Mouse (Mus musculus) kidney, embryonic 16.5 days (tissue): Measurements from ENCODE around the gene Slc26a8. TPM values are rescaled to one million over a fixed set of nuclear protein-coding genes. Genes with fewer than 3 reads are reported as not detected.
"Not testable (repeated sequence)": the region's sequence is repeated elsewhere in the genome, so short reads cannot be mapped to it uniquely, and the experiment has no call there.

Source experiments
- ATAC-seq: fragments of 200-750 bp; cut with Nextera tagmentation; 2 replicates; pipeline ENCODE4 v1.8.0; 2017; ENCODE audit warnings: moderate TSS enrichment; ENCODE audit not compliant: low FRiP score, low TSS enrichment
- H3K27ac ChIP-seq: fragments of 300-500 bp; sonication (generic); 2 replicates; pipeline ENCODE4 v1.5.1; 2014; ENCODE audit warnings: low read length
- H3K27me3 ChIP-seq: fragments of 300-500 bp; sonication (generic); 2 replicates; pipeline ENCODE4 v1.6.1; 2014; ENCODE audit warnings: low read length, control low read depth, mixed read lengths; ENCODE audit not compliant: insufficient read depth
- H3K36me3 ChIP-seq: fragments of 300-500 bp; sonication (generic); 2 replicates; pipeline ENCODE4 v1.6.1; 2014; ENCODE audit warnings: low read length, control low read depth, mixed read lengths; ENCODE audit not compliant: insufficient read depth
- H3K4me1 ChIP-seq: fragments of 300-500 bp; sonication (generic); 2 replicates; pipeline ENCODE4 v1.6.1; 2014; ENCODE audit warnings: low read length, control low read depth, mixed read lengths; ENCODE audit not compliant: insufficient read depth
- H3K4me2 ChIP-seq: fragments of 300-500 bp; sonication (generic); replicated peaks from 2 replicates; pipeline ENCODE4 v1.6.1; 2014; ENCODE audit warnings: low read depth, low read length
- H3K4me3 ChIP-seq: fragments of 300-500 bp; sonication (generic); 2 replicates; pipeline ENCODE4 v1.5.1; 2014; ENCODE audit warnings: mild to moderate bottlenecking, low read length
- H3K9ac ChIP-seq: fragments of 300-500 bp; sonication (generic); replicated peaks from 2 replicates; pipeline ENCODE4 v1.6.1; 2014; ENCODE audit warnings: low read length
- H3K9me3 ChIP-seq: fragments of 300-500 bp; sonication (generic); 2 replicates; pipeline ENCODE4 v1.6.1; 2016; ENCODE audit warnings: low read length, control low read depth
- WGBS: fragments of 180-500 bp; shearing (Covaris S2); extraction: QIAGEN DNeasy Blood & Tissue Kit; methylation state at CpG from one replicate; pipeline ENCODE4 v1.1.7; 2014; 5-methylcytosine and 5-hydroxymethylcytosine counted together
- polyA plus RNA-seq: library from polyadenylated mRNA; unstranded; fragments of >200 nt; fragmentation: Nextera tagmentation; extraction: Ambion mirVana; gene quantifications from 2 replicates; pipeline ENCODE4 v1.2.1, GENCODE M21; 2015

Slc26a8 gene
- polyA plus RNA-seq, result 0.46 and 0.53 TPM in 2 replicates

DNA sequence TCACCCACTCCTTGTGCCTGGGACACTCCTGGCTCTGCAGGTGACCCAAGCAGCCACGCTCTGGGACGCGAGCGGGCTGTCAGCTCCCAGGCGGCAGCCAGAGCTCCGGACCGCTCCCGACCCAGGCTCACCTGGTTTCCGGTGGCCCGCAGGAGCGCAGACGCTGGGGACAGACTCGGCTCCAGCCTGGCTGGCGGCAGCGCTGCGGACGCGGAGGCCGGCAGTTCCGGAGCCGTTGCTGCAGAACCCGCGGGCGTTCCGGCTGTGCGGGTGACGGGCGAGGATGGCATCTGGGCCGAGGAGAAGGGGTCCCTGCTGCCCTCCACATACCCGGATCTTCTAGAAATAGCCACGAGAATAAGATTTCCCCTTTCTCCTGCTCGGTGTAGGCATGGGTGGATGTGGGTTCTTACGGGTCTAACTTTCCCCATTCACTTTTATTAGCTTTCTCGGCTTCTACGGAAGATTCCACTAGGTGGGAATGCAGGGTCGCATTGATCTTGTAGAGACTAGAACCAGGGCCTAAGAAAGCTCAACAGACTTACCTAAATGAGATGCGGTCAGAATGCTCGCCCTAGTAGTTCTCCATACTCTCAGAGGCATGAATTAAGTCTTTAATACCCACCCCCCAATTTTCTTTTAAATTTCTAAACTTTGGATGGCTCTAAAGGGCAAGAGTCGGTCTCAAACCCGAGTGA lies at the start of gene Slc26a8:
Gene Slc26a8, minus strand, starts transcription at position 648 of the 698 bp plus-strand sequence.
- Histone ChIP-seq H3K4me3 (peak within 1 kb of the TSS; percentile 99), H3K9ac (peak within 1 kb of the TSS; percentile 74), H3K9me3 (no peaks in the 10 kb centered on the region), H3K36me3 (no peaks in the 10 kb centered on the region), H3K4me1 (peaks cover 25% of the 10 kb centered on the region), H3K27me3 (peaks cover 3% of the 10 kb centered on the region; the same call in 1 of the 2 replicates), H3K4me2 (peak within 1 kb of the TSS; percentile 88), H3K27ac (peak within 1 kb of the TSS; percentile 96)
- WGBS, result 8% methylated on average over 39 of the region's 40 CpGs
- ATAC-seq, result no peak

- Histone ChIP-seq H3K4me2 (no peak overlapping the region), H3K4me3 (no peak overlapping the region), H3K4me1 (no peaks in the 10 kb centered on the region), H3K27me3 (no peaks in the 10 kb centered on the region), H3K27ac (no peak overlapping the region), H3K9me3 (no peaks in the 10 kb centered on the region), H3K9ac (no peak overlapping the region), H3K36me3 (peaks cover 45% of the 10 kb centered on the region)
- no peak for ATAC-seq
- 97% methylated on average over 6 of the region's 6 CpGs for WGBS
These were observed 49.2 kb upstream of the Slc26a8 start for GRCm38 (mm10) chr17:28739244-28739643.

- H3K36me3 ChIP-seq, result peaks cover 39% of the 10 kb centered on the region
- 89% methylated on average over 4 of the region's 4 CpGs for WGBS
- no peaks in the 10 kb centered on the region for H3K27me3 ChIP-seq
- ATAC-seq, result no peak
- no peak overlapping the region for H3K9ac ChIP-seq
- H3K27ac ChIP-seq, result no peak overlapping the region
- no peak overlapping the region for H3K4me3 ChIP-seq
- H3K4me2 ChIP-seq, result no peak overlapping the region
- no peaks in the 10 kb centered on the region for H3K9me3 ChIP-seq
- H3K4me1 ChIP-seq, result no peaks in the 10 kb centered on the region
These were observed 47.9 kb upstream of the Slc26a8 start for GRCm38 (mm10) chr17:28737973-28738372.

DNA sequence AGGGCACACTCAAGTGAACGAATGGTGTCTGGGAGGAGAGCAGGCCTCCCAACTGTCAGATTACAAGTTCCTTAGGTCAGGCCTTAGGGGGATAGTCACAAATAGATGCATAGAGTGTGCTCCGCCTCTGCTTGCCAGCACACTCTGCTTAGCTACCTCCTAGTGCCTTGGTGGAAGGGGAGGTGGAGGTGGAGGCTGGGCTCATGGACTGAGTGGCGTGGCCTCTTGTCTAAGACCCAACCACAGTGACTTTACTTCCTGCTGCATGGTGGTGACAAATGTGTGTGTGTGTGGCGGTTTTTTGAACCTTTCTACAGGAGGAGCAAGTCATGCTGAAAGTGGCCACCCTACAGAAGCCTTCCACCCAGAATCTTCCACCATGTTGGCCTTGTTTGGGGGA lies 46.5 kb upstream of the Slc26a8 start:
- WGBS, result 61% methylated on average over 4 of the region's 4 CpGs
- no peak for ATAC-seq
- Histone ChIP-seq H3K9ac (no peak overlapping the region), H3K4me3 (no peak overlapping the region), H3K9me3 (no peaks in the 10 kb centered on the region), H3K4me1 (no peaks in the 10 kb centered on the region), H3K27ac (no peak overlapping the region), H3K36me3 (peaks cover 34% of the 10 kb centered on the region), H3K4me2 (no peak overlapping the region), H3K27me3 (no peaks in the 10 kb centered on the region)

DNA sequence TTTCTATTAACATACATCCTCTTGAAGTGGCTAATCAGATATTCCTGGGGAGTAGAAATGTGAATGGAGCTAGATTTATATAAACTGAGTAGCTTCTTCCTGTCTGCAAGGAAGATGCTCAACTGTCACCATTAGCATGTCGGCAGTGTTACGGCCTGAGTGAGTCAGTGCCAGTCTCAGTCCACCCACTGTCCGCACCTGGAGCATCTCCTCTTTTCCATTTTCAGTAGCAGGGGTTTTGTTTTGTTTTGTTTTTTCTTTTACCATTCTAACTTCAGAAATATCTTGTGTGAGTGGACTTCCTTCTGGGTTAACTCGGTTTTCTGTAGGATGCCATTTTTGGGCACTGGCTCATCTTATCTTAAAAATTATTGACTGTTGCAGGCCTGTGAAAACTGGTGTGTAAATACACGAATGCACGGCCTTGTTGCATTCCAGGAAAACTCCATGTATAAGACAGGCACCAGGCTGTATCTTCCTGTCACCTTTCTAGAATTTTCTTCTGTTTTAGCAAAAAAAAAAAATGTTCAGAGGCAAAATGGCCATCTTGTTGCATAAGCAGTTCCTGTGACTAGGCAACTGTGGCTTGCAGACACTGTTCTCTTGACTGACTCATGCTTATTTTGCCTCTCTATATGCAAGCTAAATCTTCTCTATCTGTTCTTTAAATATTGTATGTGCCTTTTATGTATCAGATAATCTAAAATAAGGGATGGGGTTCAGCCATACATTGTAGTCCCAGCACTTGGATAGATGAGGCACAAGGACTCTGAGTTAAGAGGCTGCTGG lies 45.5 kb upstream of the Slc26a8 start:
- no peak for ATAC-seq
- H3K9ac ChIP-seq, result no peak overlapping the region
- WGBS, result 89% methylated on average over 6 of the region's 6 CpGs
- H3K9me3 ChIP-seq, result no peaks in the 10 kb centered on the region
- no peaks in the 10 kb centered on the region for H3K27me3 ChIP-seq
- H3K27ac ChIP-seq, result no peak overlapping the region
- peaks cover 31% of the 10 kb centered on the region for H3K36me3 ChIP-seq
- H3K4me1 ChIP-seq, result no peaks in the 10 kb centered on the region
- no peak overlapping the region for H3K4me2 ChIP-seq
- no peak overlapping the region for H3K4me3 ChIP-seq

- not testable (repeated sequence) for H3K4me3 ChIP-seq, H3K27ac ChIP-seq, H3K4me1 ChIP-seq, H3K9ac ChIP-seq, ATAC-seq, H3K9me3 ChIP-seq, H3K4me2 ChIP-seq, H3K27me3 ChIP-seq
- peaks cover 75% of the 10 kb centered on the region for H3K36me3 ChIP-seq
- 84% methylated on average over 11 of the region's 11 CpGs for WGBS
These were observed 37.5 kb upstream of the Slc26a8 start for GRCm38 (mm10) chr17:28727511-28727910.

DNA sequence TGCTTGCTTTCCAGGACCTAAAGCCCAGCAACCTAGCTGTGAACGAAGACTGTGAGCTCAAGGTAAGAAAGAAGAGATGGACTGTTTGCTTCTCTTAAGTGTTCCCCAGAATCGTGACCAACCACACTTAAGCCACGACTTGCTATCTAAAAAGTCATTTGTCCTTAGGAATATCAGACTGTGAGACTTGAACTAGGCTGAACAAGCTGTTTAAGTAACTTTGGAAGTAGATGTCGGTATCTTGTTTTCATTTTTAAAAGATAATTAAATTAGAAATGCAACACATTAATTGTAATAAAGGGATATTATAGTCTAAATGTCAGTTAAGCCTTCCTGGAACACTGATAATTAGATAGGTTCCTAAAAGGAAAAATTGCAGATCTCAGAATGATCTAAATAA lies 35.8 kb upstream of the Slc26a8 start, which contains the start of gene AC170998.1:
Gene AC170998.1, plus strand, starts transcription at position 301 of the 400 bp plus-strand sequence.
- 97% methylated on average over 4 of the region's 4 CpGs for WGBS
- Histone ChIP-seq H3K4me1 (no peaks in the 10 kb centered on the region), H3K9me3 (no peaks in the 10 kb centered on the region), H3K27me3 (no peaks in the 10 kb centered on the region), H3K4me2 (no peak within 1 kb of the TSS), H3K36me3 (peaks cover 71% of the 10 kb centered on the region), H3K4me3 (no peak within 1 kb of the TSS), H3K9ac (no peak within 1 kb of the TSS), H3K27ac (no peak within 1 kb of the TSS)
- ATAC-seq, result no peak

- no peaks in the 10 kb centered on the region; the same call in 1 of the 2 replicates for H3K4me1 ChIP-seq
- H3K4me3 ChIP-seq, result no peak overlapping the region
- H3K36me3 ChIP-seq, result peaks cover 42% of the 10 kb centered on the region
- no peaks in the 10 kb centered on the region for H3K27me3 ChIP-seq
- WGBS, result 68% methylated on average over 3 of the region's 3 CpGs
- H3K27ac ChIP-seq, result no peak overlapping the region
- H3K9me3 ChIP-seq, result no peaks in the 10 kb centered on the region
- no peak for ATAC-seq
- no peak overlapping the region for H3K9ac ChIP-seq
- H3K4me2 ChIP-seq, result no peak overlapping the region
These were observed 27.5 kb upstream of the Slc26a8 start for GRCm38 (mm10) chr17:28717535-28717934.

GRCm38 (mm10) chr17:28715832-28716548 lies 26.0 kb upstream of the Slc26a8 start:
- Histone ChIP-seq H3K9ac (no peak overlapping the region), H3K36me3 (peaks cover 33% of the 10 kb centered on the region), H3K27ac (no peak overlapping the region), H3K9me3 (no peaks in the 10 kb centered on the region), H3K4me3 (no peak overlapping the region), H3K4me2 (no peak overlapping the region), H3K27me3 (no peaks in the 10 kb centered on the region), H3K4me1 (peaks cover 14% of the 10 kb centered on the region)
- ATAC-seq, result no peak
- 71% methylated on average over 6 of the region's 7 CpGs for WGBS
